Mouse (Mus musculus) spleen, postnatal 14 days (tissue): ENCODE data around the gene Vmn1r168.
"Not testable (repeated sequence)": the region's sequence is repeated elsewhere in the genome, so short reads cannot be mapped to it uniquely, and the experiment has no call there.

ENCODE experiments used
- DNase-seq, 2 experiments: peaks; one replicate each; pipeline ENCODE4 v3.0.0; 2021 to 2022; ENCODE audit warnings: low spot score in 2 of 2

Gene Vmn1r168

GRCm38 (mm10) chr7:23539432-23539831 lies at the start of gene Vmn1r168:
Gene Vmn1r168 (plus strand): TSS chr7:23539732.
- not testable (repeated sequence) for DNase-seq

DNA sequence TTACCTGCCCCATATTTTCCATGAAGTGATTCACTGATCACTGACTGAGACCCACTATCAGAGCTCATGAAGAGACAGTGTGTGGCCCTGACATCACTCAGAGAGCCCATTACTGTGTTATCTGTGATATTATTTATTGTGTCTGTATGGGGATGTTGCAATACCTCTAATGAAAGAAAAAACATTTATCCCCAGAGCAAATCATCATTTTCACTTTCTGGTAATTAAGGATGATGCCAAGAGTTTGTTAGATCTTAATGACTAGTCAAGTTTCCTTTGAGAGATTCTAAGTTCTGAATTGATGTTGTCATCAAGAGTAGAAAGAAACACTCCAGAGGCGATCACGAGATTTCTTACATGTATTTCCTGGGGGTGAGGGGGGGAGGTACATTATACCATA lies 32.4 kb upstream of the Vmn1r168 start, which contains the start of gene Vmn1r167:
TSS of gene Vmn1r167 (minus strand) at position 101 of the 400 bp plus-strand sequence.
- not testable (repeated sequence) for DNase-seq

GRCm38 (mm10) chr7:23575226-23575625 lies 35.7 kb downstream of the Vmn1r168 start, which contains the start of gene Vmn1r169:
Gene Vmn1r169 (plus strand): TSS chr7:23575526.
- DNase-seq, result not testable (repeated sequence)
